Mouse (Mus musculus) kidney, adult 2 months (tissue): Measurements from ENCODE around the gene Tmem199. TPM values are rescaled to one million over a fixed set of nuclear protein-coding genes. Genes with fewer than 3 reads are reported as not detected.

ENCODE experiments used
- DNase-seq: peaks from one replicate; pipeline ENCODE4 v3.0.0; 2021
- H3K27ac ChIP-seq: fragments of 200-500 bp; 2 replicates; pipeline ENCODE4 v1.5.1; 2012; ENCODE audit warnings: low read depth, low read length, control low read depth, inconsistent platforms; ENCODE audit not compliant: insufficient read depth
- H3K27me3 ChIP-seq: fragments of 200-500 bp; replicated peaks from 2 replicates; pipeline ENCODE4 v1.6.1; 2012; ENCODE audit warnings: mild to moderate bottlenecking, moderate library complexity, low read length, inconsistent platforms; ENCODE audit not compliant: control insufficient read depth, insufficient read depth
- H3K36me3 ChIP-seq: fragments of 200-500 bp; 2 replicates; pipeline ENCODE4 v1.6.1; 2012; ENCODE audit warnings: mild to moderate bottlenecking, moderate library complexity, low read length, inconsistent platforms; ENCODE audit not compliant: control insufficient read depth, insufficient read depth
- H3K4me1 ChIP-seq: fragments of 200-500 bp; 2 replicates; pipeline ENCODE4 v1.6.1; 2011; ENCODE audit warnings: low read length; ENCODE audit not compliant: control insufficient read depth, insufficient read depth
- H3K4me3 ChIP-seq: fragments of 200-500 bp; 2 replicates; pipeline ENCODE4 v1.5.1; 2011; ENCODE audit warnings: mild to moderate bottlenecking, low read depth, low read length, control low read depth; ENCODE audit not compliant: insufficient read depth
- CTCF ChIP-seq: fragments of 200-500 bp; conservative IDR thresholded peaks from 2 replicates; pipeline ENCODE4 v1.5.1; 2011; ENCODE audit warnings: low read depth, mild to moderate bottlenecking, control low read depth, low read length, moderate library complexity, mixed read lengths; ENCODE audit not compliant: insufficient read depth, insufficient read length
- POLR2A ChIP-seq: fragments of 200-500 bp; IDR thresholded peaks from one replicate; pipeline ENCODE4 v1.6.1; 2011; ENCODE audit warnings: low read depth, low read length, control low read depth
- WGBS: fragments of 180-500 bp; shearing (Covaris S2); methylation state at CpG from one replicate; pipeline ENCODE4 v1.1.7; 2018; 5-methylcytosine and 5-hydroxymethylcytosine counted together
- polyA plus RNA-seq: library from polyadenylated mRNA; depleted of rRNA; stranded (reverse); fragments of >200 nt; gene quantifications from 2 replicates; pipeline ENCODE4 v1.2.3, GENCODE M21; 2012

The Tmem199 gene
- polyA plus RNA-seq, 1 experiment = 15.9 TPM

- no peak for DNase-seq
- 42% methylated on average over 9 of the region's 9 CpGs for WGBS
- no peaks in the 10 kb centered on the region; the same call in 1 of the 2 replicates for H3K36me3 ChIP-seq
- H3K27me3 ChIP-seq = no peaks in the 10 kb centered on the region
- H3K27ac ChIP-seq = no peak overlapping the region
- no peaks in the 10 kb centered on the region for H3K4me1 ChIP-seq
- no peak overlapping the region for H3K4me3 ChIP-seq
- TF ChIP-seq CTCF = no peak
- TF ChIP-seq POLR2A = no peak
Measured at GRCm38 (mm10) chr11:78528714-78529113, 16.7 kb upstream of the Tmem199 start.

GRCm38 (mm10) chr11:78524838-78525237 is 12.9 kb upstream of the Tmem199 start:
- 77% methylated on average over 2 of the region's 2 CpGs for WGBS
- TF ChIP-seq CTCF (no peak), POLR2A (no peak)
- Histone ChIP-seq H3K27ac (no peak overlapping the region), H3K4me3 (no peak overlapping the region), H3K36me3 (peaks cover 6% of the 10 kb centered on the region), H3K27me3 (no peaks in the 10 kb centered on the region), H3K4me1 (peaks cover 9% of the 10 kb centered on the region; the same call in 1 of the 2 replicates)
- no peak for DNase-seq

GRCm38 (mm10) chr11:78523241-78523955 is 11.4 kb upstream of the Tmem199 start:
- no peaks in the 10 kb centered on the region for H3K27me3 ChIP-seq
- TF ChIP-seq POLR2A = no peak
- TF ChIP-seq CTCF = no peak
- H3K4me1 ChIP-seq = peaks cover 9% of the 10 kb centered on the region; the same call in 1 of the 2 replicates
- DNase-seq = no peak
- no peak overlapping the region for H3K4me3 ChIP-seq
- peaks cover 6% of the 10 kb centered on the region for H3K36me3 ChIP-seq
- 74% methylated on average over 9 of the region's 9 CpGs for WGBS
- peak overlapping the region; percentile 32 for H3K27ac ChIP-seq

GRCm38 (mm10) chr11:78522481-78522997 is 10.6 kb upstream of the Tmem199 start:
- peaks cover 9% of the 10 kb centered on the region; the same call in 1 of the 2 replicates for H3K4me1 ChIP-seq
- WGBS = 55% methylated on average over 1 of the region's 1 CpGs
- H3K4me3 ChIP-seq = no peak overlapping the region
- peak; percentile 66 for DNase-seq
- TF ChIP-seq POLR2A (no peak), CTCF (no peak)
- H3K36me3 ChIP-seq = peaks cover 6% of the 10 kb centered on the region
- H3K27me3 ChIP-seq = no peaks in the 10 kb centered on the region
- peak overlapping the region; percentile 32 for H3K27ac ChIP-seq

- no peak overlapping the region for H3K4me3 ChIP-seq
- no peak overlapping the region for H3K27ac ChIP-seq
- H3K36me3 ChIP-seq = peaks cover 6% of the 10 kb centered on the region
- no peaks in the 10 kb centered on the region for H3K27me3 ChIP-seq
- H3K4me1 ChIP-seq = peaks cover 9% of the 10 kb centered on the region; the same call in 1 of the 2 replicates
- TF ChIP-seq POLR2A = no peak
- no peak for TF ChIP-seq CTCF
- no peak for DNase-seq
- 52% methylated on average over 3 of the region's 3 CpGs for WGBS
Measured at GRCm38 (mm10) chr11:78521880-78522279, 9.9 kb upstream of the Tmem199 start.

GRCm38 (mm10) chr11:78518931-78519330 is 7.0 kb upstream of the Tmem199 start:
- Histone ChIP-seq H3K4me1 (peaks cover 9% of the 10 kb centered on the region; the same call in 1 of the 2 replicates), H3K36me3 (peaks cover 8% of the 10 kb centered on the region), H3K27ac (no peak overlapping the region), H3K4me3 (no peak overlapping the region), H3K27me3 (no peaks in the 10 kb centered on the region)
- DNase-seq = no peak
- TF ChIP-seq POLR2A = no peak
- TF ChIP-seq CTCF = no peak
- 91% methylated on average over 10 of the region's 10 CpGs for WGBS

- H3K36me3 ChIP-seq = peaks cover 2% of the 10 kb centered on the region
- no peak overlapping the region for H3K27ac ChIP-seq
- no peaks in the 10 kb centered on the region for H3K27me3 ChIP-seq
- H3K4me3 ChIP-seq = no peak overlapping the region
- no peak for DNase-seq
- peaks cover 5% of the 10 kb centered on the region; the same call in 1 of the 2 replicates for H3K4me1 ChIP-seq
- TF ChIP-seq CTCF (peak; percentile 57), POLR2A (no peak)
- WGBS = 66% methylated on average over 2 of the region's 2 CpGs
Measured at GRCm38 (mm10) chr11:78515549-78516325, 3.8 kb upstream of the Tmem199 start.
